Mouse (Mus musculus) limb, embryonic 11.5 days (tissue): Measurements from ENCODE around the gene Hoxd8. TPM values are rescaled to one million over a fixed set of nuclear protein-coding genes. Genes with fewer than 3 reads are reported as not detected.

Experiments
- ATAC-seq: fragments of 200-750 bp; cut with Nextera tagmentation; 2 replicates; pipeline ENCODE4 v1.8.0; 2017; ENCODE audit warnings: low read depth; ENCODE audit not compliant: insufficient number of reproducible peaks, low FRiP score, low TSS enrichment
- DNase-seq: peaks from one replicate; pipeline ENCODE4 v3.0.0-alpha.2; 2015; ENCODE audit warnings: low spot score
- H3K27ac ChIP-seq: fragments of 300-500 bp; sonication (generic); replicated peaks from 2 replicates; pipeline ENCODE4 v1.5.1; 2014; ENCODE audit warnings: low read depth, mild to moderate bottlenecking, low read length
- H3K27me3 ChIP-seq: fragments of 300-500 bp; sonication (generic); 2 replicates; pipeline ENCODE4 v1.6.1; 2014; ENCODE audit warnings: mild to moderate bottlenecking, low read length, mixed read lengths; ENCODE audit not compliant: control insufficient read depth, insufficient read depth
- H3K36me3 ChIP-seq: fragments of 300-500 bp; sonication (generic); 2 replicates; pipeline ENCODE4 v1.6.1; 2014; ENCODE audit warnings: mild to moderate bottlenecking, low read length, moderate library complexity, mixed read lengths; ENCODE audit not compliant: control insufficient read depth, insufficient read depth
- H3K4me1 ChIP-seq: fragments of 300-500 bp; sonication (generic); 2 replicates; pipeline ENCODE4 v1.6.1; 2014; ENCODE audit warnings: low read length, mixed read lengths; ENCODE audit not compliant: control insufficient read depth, insufficient read depth
- H3K4me2 ChIP-seq: fragments of 300-500 bp; sonication (generic); 2 replicates; pipeline ENCODE4 v1.6.1; 2014; ENCODE audit warnings: low read depth, mild to moderate bottlenecking, moderate library complexity; ENCODE audit not compliant: severe bottlenecking
- H3K4me3 ChIP-seq: fragments of 300-500 bp; sonication (generic); 2 replicates; pipeline ENCODE4 v1.5.1; 2014; ENCODE audit warnings: low read depth, low read length
- H3K9ac ChIP-seq: fragments of 300-500 bp; sonication (generic); 2 replicates; pipeline ENCODE4 v1.6.1; 2014; ENCODE audit warnings: mild to moderate bottlenecking, low read length
- H3K9me3 ChIP-seq: fragments of 300-500 bp; sonication (generic); 2 replicates; pipeline ENCODE4 v1.6.1; 2016; ENCODE audit warnings: low read length; ENCODE audit not compliant: control insufficient read depth
- WGBS: fragments of 180-500 bp; shearing (Covaris S2); extraction: QIAGEN DNeasy Blood & Tissue Kit; methylation state at CpG from one replicate; pipeline ENCODE4 v1.1.7; 2014; 5-methylcytosine and 5-hydroxymethylcytosine counted together
- polyA plus RNA-seq: library from polyadenylated mRNA; unstranded; fragments of >200 nt; fragmentation: Nextera tagmentation; extraction: Ambion mirVana; gene quantifications from 2 replicates; pipeline ENCODE4 v1.2.1, GENCODE M21; 2014

The Hoxd8 gene
- polyA plus RNA-seq, 1 experiment from 2014 or later = 13.1 TPM

DNA sequence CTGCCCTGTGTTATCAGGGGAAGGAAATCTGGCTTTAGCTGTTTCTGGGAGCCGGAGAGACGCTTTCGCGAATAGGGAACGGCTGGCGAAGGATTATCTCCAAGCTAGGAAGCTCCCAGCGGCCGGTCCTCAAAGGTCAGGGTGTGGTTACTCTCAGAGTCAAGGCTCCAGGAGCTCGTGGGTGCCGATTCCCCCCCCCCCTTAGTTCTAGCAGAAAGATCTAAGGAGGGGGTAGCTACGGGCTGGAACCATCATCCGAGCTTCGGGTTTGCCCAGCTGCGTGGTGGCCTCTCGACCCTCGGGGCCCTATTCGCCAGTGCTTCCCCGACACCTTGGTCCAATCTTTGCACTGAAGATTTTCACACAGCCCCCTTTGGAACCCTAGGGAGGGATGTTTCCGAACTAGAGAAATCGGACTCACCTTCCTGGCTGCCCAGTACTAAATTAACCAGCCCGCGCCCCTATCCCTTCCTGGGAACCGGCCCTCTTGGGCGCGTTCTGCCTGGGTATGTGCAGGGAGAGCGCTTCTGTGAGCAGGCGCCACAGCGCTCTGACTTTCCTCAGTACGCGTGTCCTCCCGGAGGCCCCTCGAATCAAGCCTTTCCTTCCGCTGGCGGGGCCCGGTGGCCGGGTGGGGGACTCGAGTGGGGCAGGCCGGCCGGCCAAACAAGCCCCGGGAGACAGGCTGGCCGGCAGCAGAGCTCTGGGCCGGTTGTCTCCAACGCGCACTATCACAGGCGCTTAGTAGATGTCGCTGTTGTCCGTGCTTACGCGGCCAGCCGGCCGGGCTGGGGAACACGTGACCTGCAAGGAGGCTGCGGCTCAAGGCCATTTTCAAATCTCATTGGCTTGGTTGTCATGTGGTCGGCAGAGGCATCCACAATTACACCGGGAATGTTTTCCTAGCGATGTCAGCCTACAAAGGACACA lies 13.1 kb upstream of the Hoxd8 start, which contains the start of gene Hoxd10:
Gene Hoxd10 (plus strand): TSS at position 903 of the 930 bp plus-strand sequence.
- H3K9ac ChIP-seq = peak within 1 kb of the TSS; percentile 96
- under 1% methylated on average over 56 of the region's 56 CpGs for WGBS
- peaks cover 6% of the 10 kb centered on the region; the same call in 1 of the 2 replicates for H3K27me3 ChIP-seq
- peak within 1 kb of the TSS; percentile 61 for H3K4me3 ChIP-seq
- peak within 1 kb of the TSS; percentile 94 for H3K27ac ChIP-seq
- H3K4me1 ChIP-seq = peaks cover 34% of the 10 kb centered on the region
- no peaks in the 10 kb centered on the region for H3K9me3 ChIP-seq
- H3K4me2 ChIP-seq = peak within 1 kb of the TSS; percentile 93
- ATAC-seq = peak; percentile 80
- no peaks in the 10 kb centered on the region for H3K36me3 ChIP-seq
- DNase-seq = peak; percentile 90

DNA sequence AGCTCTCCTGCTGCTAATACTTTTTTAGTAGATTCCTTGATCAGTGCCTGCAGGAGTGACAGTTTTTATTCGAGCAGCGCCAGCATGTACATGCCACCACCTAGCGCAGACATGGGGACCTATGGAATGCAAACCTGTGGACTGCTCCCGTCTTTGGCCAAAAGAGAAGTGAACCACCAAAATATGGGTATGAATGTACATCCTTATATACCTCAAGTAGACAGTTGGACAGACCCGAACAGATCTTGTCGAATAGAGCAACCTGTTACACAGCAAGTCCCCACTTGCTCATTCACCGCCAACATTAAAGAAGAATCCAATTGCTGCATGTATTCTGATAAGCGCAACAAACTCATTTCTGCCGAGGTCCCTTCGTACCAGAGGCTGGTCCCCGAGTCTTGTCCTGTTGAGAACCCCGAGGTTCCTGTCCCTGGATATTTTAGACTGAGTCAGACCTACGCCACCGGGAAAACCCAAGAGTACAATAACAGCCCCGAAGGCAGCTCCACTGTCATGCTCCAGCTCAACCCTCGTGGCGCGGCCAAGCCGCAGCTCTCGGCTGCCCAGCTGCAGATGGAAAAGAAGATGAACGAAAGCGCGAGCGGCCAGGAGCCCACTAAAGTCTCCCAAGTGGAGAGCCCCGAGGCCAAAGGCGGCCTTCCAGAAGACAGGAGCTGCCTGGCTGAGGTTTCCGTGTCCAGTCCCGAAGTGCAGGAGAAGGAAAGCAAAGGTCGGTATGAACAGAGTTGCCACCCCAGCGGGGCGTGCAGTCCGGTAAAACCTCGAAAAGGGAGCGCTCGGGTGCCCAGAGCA lies 12.2 kb upstream of the Hoxd8 start:
- H3K27me3 ChIP-seq = peaks cover 6% of the 10 kb centered on the region; the same call in 1 of the 2 replicates
- no peaks in the 10 kb centered on the region for H3K9me3 ChIP-seq
- H3K4me1 ChIP-seq = peaks cover 42% of the 10 kb centered on the region
- no peaks in the 10 kb centered on the region for H3K36me3 ChIP-seq
- peak overlapping the region; percentile 96 for H3K9ac ChIP-seq
- ATAC-seq (peak; percentile 28; the same call in 1 of the 2 replicates), DNase-seq (peak; percentile 66)
- H3K27ac ChIP-seq = peak overlapping the region; percentile 94
- WGBS = 2% methylated on average over 35 of the region's 35 CpGs
- H3K4me2 ChIP-seq = peak overlapping the region; percentile 93
- peak overlapping the region; percentile 61 for H3K4me3 ChIP-seq

DNA sequence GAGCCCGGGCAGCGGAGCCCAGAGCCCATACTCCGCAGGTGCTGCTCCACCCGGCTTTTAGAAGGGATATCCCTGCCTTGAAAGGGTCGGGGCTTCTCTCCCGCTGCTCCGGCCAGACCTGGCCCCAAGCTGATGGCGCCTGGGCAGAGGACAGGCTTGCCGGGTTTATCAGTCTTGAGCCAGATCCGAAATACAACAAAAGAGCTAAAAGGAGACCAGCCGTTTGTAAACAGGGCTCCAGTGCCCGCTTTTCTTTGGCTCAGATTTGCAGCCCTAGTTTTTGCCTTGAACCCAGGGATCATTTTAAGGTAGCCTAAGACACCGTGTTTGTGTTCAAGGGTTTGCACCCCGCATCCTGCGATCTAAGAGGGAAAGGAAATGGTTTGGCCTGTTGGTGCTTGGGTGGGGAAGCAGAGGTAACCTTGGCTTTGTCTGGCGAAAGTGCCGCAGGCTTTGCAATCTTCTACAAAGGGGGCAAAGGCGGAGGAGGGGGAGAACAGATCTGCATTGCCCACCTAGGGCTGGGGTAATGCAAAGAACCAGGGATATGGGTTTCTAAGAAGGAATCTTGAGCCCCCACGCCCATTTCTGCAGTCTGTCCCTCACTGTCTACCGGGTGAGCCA lies 11.5 kb upstream of the Hoxd8 start:
- Histone ChIP-seq H3K9me3 (no peaks in the 10 kb centered on the region), H3K4me2 (peak overlapping the region; percentile 93), H3K9ac (peak overlapping the region; percentile 96), H3K36me3 (no peaks in the 10 kb centered on the region), H3K27me3 (peaks cover 3% of the 10 kb centered on the region; the same call in 1 of the 2 replicates), H3K27ac (peak overlapping the region; percentile 94), H3K4me3 (peak overlapping the region; percentile 61), H3K4me1 (peaks cover 39% of the 10 kb centered on the region)
- DNase-seq = peak; percentile 62
- WGBS = 2% methylated on average over 20 of the region's 20 CpGs
- no peak for ATAC-seq

DNA sequence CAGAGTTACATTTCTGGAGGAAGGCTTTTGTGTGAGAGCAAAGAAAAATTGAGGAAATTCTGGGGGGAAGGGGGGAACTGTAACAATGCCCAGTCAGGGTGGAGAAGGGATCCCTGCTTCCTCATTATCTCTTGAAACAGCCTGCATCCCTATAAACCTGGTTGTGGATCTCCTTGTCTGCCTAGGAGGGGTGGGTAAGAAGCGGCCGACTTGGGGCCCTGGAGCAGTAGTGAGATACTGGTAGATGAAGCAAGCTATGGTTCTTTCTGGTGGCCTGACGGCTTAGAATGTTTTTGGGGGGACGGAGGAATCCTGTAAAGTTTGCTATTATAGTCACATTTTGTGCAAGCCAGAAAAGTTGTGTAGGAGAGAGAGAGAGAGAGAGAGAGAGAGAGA lies 11.0 kb upstream of the Hoxd8 start:
- DNase-seq (peak; percentile 54), ATAC-seq (no peak)
- Histone ChIP-seq H3K4me3 (peak overlapping the region; percentile 61), H3K27me3 (no peaks in the 10 kb centered on the region; the same call in 1 of the 2 replicates), H3K9me3 (no peaks in the 10 kb centered on the region), H3K4me2 (peak overlapping the region; percentile 93), H3K9ac (peak overlapping the region; percentile 96), H3K27ac (peak overlapping the region; percentile 94), H3K36me3 (no peaks in the 10 kb centered on the region), H3K4me1 (peaks cover 39% of the 10 kb centered on the region)
- 7% methylated on average over 4 of the region's 4 CpGs for WGBS

DNA sequence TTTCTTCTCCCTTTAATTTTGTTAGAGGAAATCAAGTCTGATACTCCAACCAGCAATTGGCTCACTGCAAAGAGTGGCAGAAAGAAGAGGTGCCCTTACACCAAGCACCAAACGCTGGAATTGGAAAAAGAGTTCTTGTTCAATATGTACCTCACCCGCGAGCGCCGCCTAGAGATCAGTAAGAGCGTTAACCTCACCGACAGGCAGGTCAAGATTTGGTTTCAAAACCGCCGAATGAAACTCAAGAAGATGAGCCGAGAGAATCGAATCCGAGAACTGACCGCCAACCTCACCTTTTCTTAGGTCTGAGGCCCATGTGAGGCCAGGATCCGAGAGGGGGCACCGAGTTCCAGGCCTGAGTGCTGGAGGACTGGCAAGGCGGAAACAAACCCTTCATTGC lies 10.3 kb upstream of the Hoxd8 start:
- H3K9me3 ChIP-seq = no peaks in the 10 kb centered on the region
- H3K4me2 ChIP-seq = peak overlapping the region; percentile 93
- 2% methylated on average over 16 of the region's 16 CpGs for WGBS
- H3K27me3 ChIP-seq = no peaks in the 10 kb centered on the region; the same call in 1 of the 2 replicates
- DNase-seq (peak; percentile 88), ATAC-seq (no peak)
- H3K4me3 ChIP-seq = peak overlapping the region; percentile 61
- H3K9ac ChIP-seq = peak overlapping the region; percentile 96
- H3K36me3 ChIP-seq = no peaks in the 10 kb centered on the region
- H3K4me1 ChIP-seq = peaks cover 41% of the 10 kb centered on the region
- peak overlapping the region; percentile 94 for H3K27ac ChIP-seq

DNA sequence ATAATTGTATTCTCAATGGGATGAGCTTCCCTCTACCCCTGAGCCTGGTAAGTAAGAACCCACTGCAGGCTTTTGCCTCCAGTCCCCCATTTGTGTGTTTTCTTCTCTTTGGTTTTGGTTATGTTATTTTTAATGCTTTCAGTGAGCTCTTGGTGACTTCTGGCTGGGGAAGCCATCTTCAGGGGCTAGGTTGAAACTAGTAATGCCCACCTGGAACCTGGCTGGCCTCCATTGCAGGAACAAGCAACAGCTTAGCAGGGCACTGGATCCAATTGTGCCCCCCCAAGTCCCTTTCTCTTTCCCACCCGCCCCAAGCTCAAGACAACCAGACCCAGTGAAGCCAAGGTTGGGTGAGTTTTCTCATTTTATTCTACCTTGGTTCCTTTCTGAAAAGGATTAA lies 9.0 kb upstream of the Hoxd8 start:
- peak overlapping the region; percentile 71 for H3K4me3 ChIP-seq
- H3K9ac ChIP-seq = peak overlapping the region; percentile 97
- H3K4me2 ChIP-seq = peak overlapping the region; percentile 93
- no peaks in the 10 kb centered on the region; the same call in 1 of the 2 replicates for H3K27me3 ChIP-seq
- peak; percentile 41 for DNase-seq
- no peaks in the 10 kb centered on the region for H3K36me3 ChIP-seq
- H3K9me3 ChIP-seq = no peaks in the 10 kb centered on the region
- H3K4me1 ChIP-seq = peaks cover 43% of the 10 kb centered on the region
- H3K27ac ChIP-seq = 0 out of 2 replicates have a peak overlapping the region, but pooled peaks have one; percentile 47
- WGBS = 4% methylated on average over 1 of the region's 1 CpGs
- ATAC-seq = no peak

DNA sequence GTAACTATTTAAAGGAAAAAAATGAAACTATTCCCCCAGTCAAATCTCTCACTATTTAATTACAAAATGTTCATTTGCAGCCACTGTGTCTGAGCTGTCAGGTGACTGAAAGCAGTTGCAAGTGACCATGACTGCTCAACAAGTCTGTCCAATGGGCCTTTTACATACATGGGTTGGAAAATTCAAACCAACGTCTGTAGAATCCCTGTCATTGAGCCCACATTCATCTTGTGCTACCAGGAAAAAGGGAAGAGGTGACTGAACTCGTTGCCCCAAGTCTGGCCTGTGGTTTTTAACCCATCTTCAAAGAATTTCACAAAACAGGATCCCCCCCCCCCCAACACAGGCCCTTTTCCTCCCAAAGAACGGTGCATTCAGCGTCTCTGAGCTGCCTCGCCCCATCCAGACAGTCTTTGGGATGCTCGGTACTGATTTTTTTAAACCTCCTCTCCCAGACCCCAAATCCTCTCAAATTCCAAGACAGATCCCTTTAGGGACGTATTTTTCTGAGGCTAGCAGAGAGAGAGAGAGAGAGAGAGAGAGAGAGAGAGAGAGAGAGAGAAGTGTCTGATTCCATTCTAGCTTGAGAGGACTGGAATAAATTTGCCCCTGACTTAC lies 8.5 kb upstream of the Hoxd8 start:
- Histone ChIP-seq H3K9ac (peak overlapping the region; percentile 97), H3K9me3 (no peaks in the 10 kb centered on the region), H3K27me3 (no peaks in the 10 kb centered on the region; the same call in 1 of the 2 replicates), H3K4me3 (peak overlapping the region; percentile 71), H3K36me3 (no peaks in the 10 kb centered on the region), H3K27ac (peak overlapping the region; percentile 98), H3K4me1 (peaks cover 47% of the 10 kb centered on the region), H3K4me2 (peak overlapping the region; percentile 93)
- whole genome bisulfite sequencing = 0% methylated on average over 7 of the region's 7 CpGs
- DNase-seq (peak; percentile 41), ATAC-seq (no peak)
